Mouse (Mus musculus): ENCODE measurements around the gene Ankub1. TPM values are rescaled to one million over a fixed set of nuclear protein-coding genes. Genes with fewer than 3 reads are reported as not detected.

Ankub1 gene
- total and polyA plus RNA-seq, 3 experiments: 0.05 TPM; not detected in 2

- no peak for ATAC-seq (ENCODE audit: extremely low read depth, insufficient number of reproducible peaks, low FRiP score, poor library complexity, severe bottlenecking)
- H3K4me3 ChIP-seq (ENCODE audit: low read depth, low read length): no peak overlapping the region
- peaks cover 8% of the 10 kb centered on the region; the same call in 1 of the 2 replicates for H3K4me1 ChIP-seq (ENCODE audit: insufficient read depth, low read depth, low read length)
- H3K9me3 ChIP-seq (replicated peaks): no peaks in the 10 kb centered on the region
- no peak for DNase-seq (ENCODE audit: low spot score)
- no peak for TF ChIP-seq TAL1 (conservative IDR thresholded peaks at IDR 0.05; ENCODE audit: low read depth, low read length)
- no peak for TF ChIP-seq GATA1 (IDR thresholded peaks at IDR 0.05; ENCODE audit: borderline replicate concordance, low read length)
- no peak for TF ChIP-seq POLR2AphosphoS5 (IDR thresholded peaks at IDR 0.05; ENCODE audit: insufficient replicate concordance, low read depth, low read length)
- TF ChIP-seq CTCF (IDR thresholded peaks at IDR 0.05; ENCODE audit: low read depth, low read length): no peak
- no peak for TF ChIP-seq GATA2 (IDR thresholded peaks at IDR 0.05; ENCODE audit: borderline replicate concordance, low read depth, low read length)
- peaks cover 7% of the 10 kb centered on the region for H3K36me3 ChIP-seq (replicated peaks)
- no peaks in the 10 kb centered on the region for H3K27me3 ChIP-seq (ENCODE audit: insufficient read depth, low read length)
Observed at GRCm38 (mm10) chr3:57652485-57652884, 40.1 kb downstream of the Ankub1 start.

- TF ChIP-seq GATA2 (IDR thresholded peaks at IDR 0.05; ENCODE audit: borderline replicate concordance, low read depth, low read length) (no peak), CTCF (IDR thresholded peaks at IDR 0.05; ENCODE audit: low read depth, low read length) (no peak), TAL1 (conservative IDR thresholded peaks at IDR 0.05; ENCODE audit: low read depth, low read length) (no peak), GATA1 (IDR thresholded peaks at IDR 0.05; ENCODE audit: borderline replicate concordance, low read length) (no peak), POLR2AphosphoS5 (IDR thresholded peaks at IDR 0.05; ENCODE audit: insufficient replicate concordance, low read depth, low read length) (no peak)
- H3K9me3 ChIP-seq (replicated peaks): no peaks in the 10 kb centered on the region
- peak; percentile 4; the same call in 1 of the 2 replicates for ATAC-seq (ENCODE audit: extremely low read depth, insufficient number of reproducible peaks, low FRiP score, poor library complexity, severe bottlenecking)
Observed at GRCm38 (mm10) chr3:57651865-57652259, 40.7 kb downstream of the Ankub1 start.

GRCm38 (mm10) chr3:57651231-57651864 lies 41.3 kb downstream of the Ankub1 start, which contains the start of gene Commd2:
Gene Commd2, minus strand, starts transcription at chr3:57651715.
- no peaks in the 10 kb centered on the region for H3K27me3 ChIP-seq (ENCODE audit: insufficient read depth, low read length)
- DNase-seq (ENCODE audit: low spot score) (peak; percentile 55), ATAC-seq (ENCODE audit: extremely low read depth, insufficient number of reproducible peaks, low FRiP score, poor library complexity, severe bottlenecking) (peak; percentile 98)
- H3K4me1 ChIP-seq (ENCODE audit: insufficient read depth, low read depth, low read length): peaks cover 8% of the 10 kb centered on the region; the same call in 1 of the 2 replicates
- H3K4me3 ChIP-seq (ENCODE audit: low read depth, low read length): peak within 1 kb of the TSS; percentile 89
- peaks cover 14% of the 10 kb centered on the region for H3K36me3 ChIP-seq (replicated peaks)
- no peaks in the 10 kb centered on the region for H3K9me3 ChIP-seq (replicated peaks)
- no peak for TF ChIP-seq POLR2AphosphoS5 (IDR thresholded peaks at IDR 0.05; ENCODE audit: insufficient replicate concordance, low read depth, low read length)
- TF ChIP-seq CTCF (IDR thresholded peaks at IDR 0.05; ENCODE audit: low read depth, low read length): no peak
- no peak for TF ChIP-seq GATA1 (IDR thresholded peaks at IDR 0.05; ENCODE audit: borderline replicate concordance, low read length)
- TF ChIP-seq GATA2 (IDR thresholded peaks at IDR 0.05; ENCODE audit: borderline replicate concordance, low read depth, low read length): no peak
- no peak for TF ChIP-seq TAL1 (conservative IDR thresholded peaks at IDR 0.05; ENCODE audit: low read depth, low read length)

More at GRCm38 (mm10) chr3:57651865-57652259, 40.7 kb downstream of the Ankub1 start:
- DNase-seq (ENCODE audit: low spot score): no peak
- Histone ChIP-seq H3K36me3 (replicated peaks) (peaks cover 9% of the 10 kb centered on the region), H3K4me3 (ENCODE audit: low read depth, low read length) (peak overlapping the region; percentile 89), H3K4me1 (ENCODE audit: insufficient read depth, low read depth, low read length) (peaks cover 8% of the 10 kb centered on the region; the same call in 1 of the 2 replicates), H3K27me3 (ENCODE audit: insufficient read depth, low read length) (no peaks in the 10 kb centered on the region)

- no peaks in the 10 kb centered on the region for H3K27me3 ChIP-seq (ENCODE audit: insufficient read depth, low read length)
- ATAC-seq (ENCODE audit: extremely low read depth, insufficient number of reproducible peaks, low FRiP score, poor library complexity, severe bottlenecking) (no peak), DNase-seq (ENCODE audit: low spot score) (no peak)
- no peak overlapping the region for H3K4me3 ChIP-seq (ENCODE audit: low read depth, low read length)
- peaks cover 27% of the 10 kb centered on the region for H3K36me3 ChIP-seq (replicated peaks)
- no peaks in the 10 kb centered on the region for H3K4me1 ChIP-seq (ENCODE audit: insufficient read depth, low read depth, low read length)
- H3K9me3 ChIP-seq (replicated peaks): no peaks in the 10 kb centered on the region
- TF ChIP-seq POLR2AphosphoS5 (IDR thresholded peaks at IDR 0.05; ENCODE audit: insufficient replicate concordance, low read depth, low read length) (no peak), CTCF (IDR thresholded peaks at IDR 0.05; ENCODE audit: low read depth, low read length) (no peak), TAL1 (conservative IDR thresholded peaks at IDR 0.05; ENCODE audit: low read depth, low read length) (no peak), GATA2 (IDR thresholded peaks at IDR 0.05; ENCODE audit: borderline replicate concordance, low read depth, low read length) (no peak), GATA1 (IDR thresholded peaks at IDR 0.05; ENCODE audit: borderline replicate concordance, low read length) (no peak)
Observed at GRCm38 (mm10) chr3:57643191-57643590, 49.4 kb downstream of the Ankub1 start.

- H3K9me3 ChIP-seq (replicated peaks): no peaks in the 10 kb centered on the region
- DNase-seq (ENCODE audit: low spot score) (no peak), ATAC-seq (ENCODE audit: extremely low read depth, insufficient number of reproducible peaks, low FRiP score, poor library complexity, severe bottlenecking) (no peak)
- no peaks in the 10 kb centered on the region for H3K4me1 ChIP-seq (ENCODE audit: insufficient read depth, low read depth, low read length)
- TF ChIP-seq GATA2 (IDR thresholded peaks at IDR 0.05; ENCODE audit: borderline replicate concordance, low read depth, low read length) (no peak), TAL1 (conservative IDR thresholded peaks at IDR 0.05; ENCODE audit: low read depth, low read length) (no peak), CTCF (IDR thresholded peaks at IDR 0.05; ENCODE audit: low read depth, low read length) (no peak), GATA1 (IDR thresholded peaks at IDR 0.05; ENCODE audit: borderline replicate concordance, low read length) (no peak), POLR2AphosphoS5 (IDR thresholded peaks at IDR 0.05; ENCODE audit: insufficient replicate concordance, low read depth, low read length) (no peak)
- H3K4me3 ChIP-seq (ENCODE audit: low read depth, low read length): no peak overlapping the region
- no peaks in the 10 kb centered on the region for H3K36me3 ChIP-seq (replicated peaks)
- peaks cover 5% of the 10 kb centered on the region; the same call in 1 of the 2 replicates for H3K27me3 ChIP-seq (ENCODE audit: insufficient read depth, low read length)
Observed at GRCm38 (mm10) chr3:57637596-57637995, 55.0 kb downstream of the Ankub1 start.

GRCm38 (mm10) chr3:57634763-57635487 lies 57.7 kb downstream of the Ankub1 start:
- ATAC-seq (ENCODE audit: extremely low read depth, insufficient number of reproducible peaks, low FRiP score, poor library complexity, severe bottlenecking): no peak
- TF ChIP-seq GATA2 (IDR thresholded peaks at IDR 0.05; ENCODE audit: borderline replicate concordance, low read depth, low read length): no peak
- TF ChIP-seq GATA1 (IDR thresholded peaks at IDR 0.05; ENCODE audit: borderline replicate concordance, low read length): no peak
- no peak for TF ChIP-seq TAL1 (conservative IDR thresholded peaks at IDR 0.05; ENCODE audit: low read depth, low read length)
- no peak for TF ChIP-seq CTCF (IDR thresholded peaks at IDR 0.05; ENCODE audit: low read depth, low read length)
- TF ChIP-seq POLR2AphosphoS5 (IDR thresholded peaks at IDR 0.05; ENCODE audit: insufficient replicate concordance, low read depth, low read length): no peak
- H3K9me3 ChIP-seq (replicated peaks): no peaks in the 10 kb centered on the region
- H3K4me1 ChIP-seq (ENCODE audit: insufficient read depth, low read depth, low read length): no peaks in the 10 kb centered on the region
- peaks cover 5% of the 10 kb centered on the region; the same call in 1 of the 2 replicates for H3K27me3 ChIP-seq (ENCODE audit: insufficient read depth, low read length)
- H3K36me3 ChIP-seq (replicated peaks): no peaks in the 10 kb centered on the region
- no peak for DNase-seq (ENCODE audit: low spot score)
- H3K4me3 ChIP-seq (ENCODE audit: low read depth, low read length): no peak overlapping the region
